Mouse (Mus musculus) small intestine, adult 2 months (tissue): ENCODE results near the gene Aspscr1.

Experiments
- CTCF ChIP-seq: fragments of 200-500 bp; IDR thresholded peaks from 2 replicates; pipeline ENCODE4 v1.5.1; 2012; ENCODE audit warnings: low read depth, mild to moderate bottlenecking, control low read depth, inconsistent platforms, low read length, moderate library complexity, mixed read lengths; ENCODE audit not compliant: insufficient replicate concordance, insufficient read length; ENCODE audit errors: extremely low read depth
- POLR2A ChIP-seq: fragments of 200-500 bp; IDR thresholded peaks from 2 replicates; pipeline ENCODE4 v1.6.1; 2012; ENCODE audit warnings: low read depth, mild to moderate bottlenecking, control low read depth, inconsistent platforms, low read length, moderate library complexity

DNA sequence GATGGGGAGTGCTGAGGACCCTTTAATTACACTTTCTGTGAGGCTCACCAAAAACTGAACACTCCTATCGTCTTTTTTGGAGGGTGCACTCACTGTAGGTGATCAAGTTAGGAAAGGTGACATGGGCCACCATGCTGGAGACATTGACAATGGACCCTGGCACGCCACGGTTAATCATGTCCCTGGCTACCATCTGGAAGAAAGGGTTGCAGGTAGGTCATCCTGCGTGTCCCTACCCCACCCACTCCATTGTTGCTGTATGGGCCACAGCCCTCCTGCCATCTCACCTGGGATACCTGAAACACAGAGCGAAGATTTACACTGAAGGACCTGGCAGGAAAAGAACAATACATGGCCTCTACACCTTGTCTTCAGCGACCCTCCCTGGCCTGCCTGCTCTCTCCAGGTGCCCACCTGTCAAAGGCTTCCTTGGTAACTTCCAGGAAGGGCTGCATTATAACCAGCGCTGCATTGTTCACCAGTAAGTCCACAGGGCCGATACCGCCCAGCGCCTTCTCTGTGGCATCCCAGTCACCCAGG is 57.6 kb downstream of the Aspscr1 start:
- no peak for TF ChIP-seq POLR2A
- no peak for TF ChIP-seq CTCF
